Mouse (Mus musculus) erythroblast, embryonic 14.5 days (primary cell): Measurements from ENCODE around the gene Calm3. TPM values are rescaled to one million over a fixed set of nuclear protein-coding genes. Genes with fewer than 3 reads are reported as not detected.

Experiments
- H3K27me3 ChIP-seq: 2 replicates; pipeline ENCODE4 v1.6.1; 2012; ENCODE audit warnings: inconsistent platforms; ENCODE audit not compliant: control insufficient read depth
- H3K36me3 ChIP-seq: 2 replicates; pipeline ENCODE4 v1.6.1; 2012; ENCODE audit warnings: mild to moderate bottlenecking, inconsistent platforms; ENCODE audit not compliant: control insufficient read depth
- H3K4me1 ChIP-seq: 2 replicates; pipeline ENCODE4 v1.6.1; 2012; ENCODE audit warnings: inconsistent platforms; ENCODE audit not compliant: control insufficient read depth
- H3K4me3 ChIP-seq: replicated peaks from 2 replicates; pipeline ENCODE3; 2012; ENCODE audit warnings: moderate library complexity, mild to moderate bottlenecking, inconsistent platforms
- H3K9me3 ChIP-seq: 2 replicates; pipeline ENCODE4 v1.6.1; 2012; ENCODE audit warnings: low read length, inconsistent platforms, mixed read lengths; ENCODE audit not compliant: control insufficient read depth
- GATA1 ChIP-seq: IDR thresholded peaks from 2 replicates; pipeline ENCODE4 v1.6.1; 2012; ENCODE audit warnings: low read length, inconsistent platforms, mixed read lengths
- TAL1 ChIP-seq: IDR thresholded peaks from 3 replicates; pipeline ENCODE4 v1.6.1; 2012; ENCODE audit warnings: low read length, inconsistent platforms, mixed read lengths
- polyA plus RNA-seq: library from polyadenylated mRNA; stranded (reverse); fragments of >175 nt; gene quantifications from 2 replicates; pipeline ENCODE4 v1.2.3, GENCODE M21; 2012

Calm3 gene
- polyA plus RNA-seq, 1 experiment, result 185 TPM

GRCm38 (mm10) chr7:16909909-16910308 is 14.0 kb downstream of the Calm3 start:
- Histone ChIP-seq H3K9me3 (no peaks in the 10 kb centered on the region), H3K4me3 (no peak overlapping the region), H3K36me3 (peaks cover 11% of the 10 kb centered on the region), H3K27me3 (peaks cover 35% of the 10 kb centered on the region), H3K4me1 (peaks cover 14% of the 10 kb centered on the region)
- TF ChIP-seq GATA1, result no peak
- no peak for TF ChIP-seq TAL1

- H3K4me3 ChIP-seq, result no peak overlapping the region
- H3K36me3 ChIP-seq, result peaks cover under 1% of the 10 kb centered on the region
- TF ChIP-seq TAL1, result no peak
- TF ChIP-seq GATA1, result no peak
- no peaks in the 10 kb centered on the region for H3K9me3 ChIP-seq
- peaks cover 35% of the 10 kb centered on the region for H3K27me3 ChIP-seq
- H3K4me1 ChIP-seq, result peaks cover 14% of the 10 kb centered on the region
Observed at GRCm38 (mm10) chr7:16908859-16909258, 15.1 kb downstream of the Calm3 start.

- no peaks in the 10 kb centered on the region; the same call in 1 of the 2 replicates for H3K36me3 ChIP-seq
- H3K9me3 ChIP-seq, result no peaks in the 10 kb centered on the region
- no peak for TF ChIP-seq GATA1
- TF ChIP-seq TAL1, result no peak
- H3K4me1 ChIP-seq, result peaks cover 15% of the 10 kb centered on the region
- H3K4me3 ChIP-seq, result no peak overlapping the region
- H3K27me3 ChIP-seq, result peaks cover 36% of the 10 kb centered on the region
Observed at GRCm38 (mm10) chr7:16908367-16908766, 15.5 kb downstream of the Calm3 start.

GRCm38 (mm10) chr7:16907842-16908241 is 16.1 kb downstream of the Calm3 start:
- peaks cover 16% of the 10 kb centered on the region for H3K4me1 ChIP-seq
- peaks cover 37% of the 10 kb centered on the region for H3K27me3 ChIP-seq
- no peaks in the 10 kb centered on the region for H3K9me3 ChIP-seq
- no peak for TF ChIP-seq TAL1
- TF ChIP-seq GATA1, result no peak
- no peak overlapping the region for H3K4me3 ChIP-seq
- H3K36me3 ChIP-seq, result no peaks in the 10 kb centered on the region

- no peak for TF ChIP-seq TAL1
- TF ChIP-seq GATA1, result no peak
- H3K36me3 ChIP-seq, result no peaks in the 10 kb centered on the region
- no peaks in the 10 kb centered on the region for H3K9me3 ChIP-seq
- no peak overlapping the region for H3K4me3 ChIP-seq
- peaks cover 18% of the 10 kb centered on the region for H3K4me1 ChIP-seq
- H3K27me3 ChIP-seq, result peaks cover 40% of the 10 kb centered on the region
Observed at GRCm38 (mm10) chr7:16906889-16907559, 16.9 kb downstream of the Calm3 start.

GRCm38 (mm10) chr7:16906281-16906680 is 17.6 kb downstream of the Calm3 start, which contains the start of gene Ptgir:
Ptgir (plus strand) TSS chr7:16906490.
- no peak for TF ChIP-seq GATA1
- TF ChIP-seq TAL1, result no peak
- Histone ChIP-seq H3K36me3 (no peaks in the 10 kb centered on the region), H3K27me3 (peaks cover 40% of the 10 kb centered on the region), H3K4me3 (no peak within 1 kb of the TSS), H3K9me3 (no peaks in the 10 kb centered on the region), H3K4me1 (peaks cover 18% of the 10 kb centered on the region)

- TF ChIP-seq GATA1, result no peak
- no peak for TF ChIP-seq TAL1
- Histone ChIP-seq H3K9me3 (no peaks in the 10 kb centered on the region), H3K4me3 (no peak overlapping the region)
Observed at GRCm38 (mm10) chr7:16905491-16906021, 18.4 kb downstream of the Calm3 start.

GRCm38 (mm10) chr7:16904120-16904675 is 19.7 kb downstream of the Calm3 start:
- peaks cover 18% of the 10 kb centered on the region for H3K4me1 ChIP-seq
- H3K4me3 ChIP-seq, result no peak overlapping the region
- H3K9me3 ChIP-seq, result no peaks in the 10 kb centered on the region
- peaks cover 42% of the 10 kb centered on the region for H3K27me3 ChIP-seq
- H3K36me3 ChIP-seq, result no peaks in the 10 kb centered on the region
- TF ChIP-seq GATA1 (no peak), TAL1 (no peak)

More at GRCm38 (mm10) chr7:16905491-16906021, 18.4 kb downstream of the Calm3 start:
- Histone ChIP-seq H3K27me3 (peaks cover 43% of the 10 kb centered on the region), H3K4me1 (peaks cover 18% of the 10 kb centered on the region), H3K36me3 (no peaks in the 10 kb centered on the region)

- Histone ChIP-seq H3K27me3 (peaks cover 37% of the 10 kb centered on the region), H3K4me3 (no peak overlapping the region), H3K4me1 (peaks cover 18% of the 10 kb centered on the region), H3K36me3 (no peaks in the 10 kb centered on the region), H3K9me3 (no peaks in the 10 kb centered on the region)
- no peak for TF ChIP-seq GATA1
- TF ChIP-seq TAL1, result no peak
Observed at GRCm38 (mm10) chr7:16903439-16903955, 20.4 kb downstream of the Calm3 start.
